Mouse (Mus musculus) spleen, postnatal 10 days (tissue): ENCODE results near the gene Meioc.

Experiments
- DNase-seq, 2 experiments: peaks; one replicate each; pipeline ENCODE4 v3.0.0; 2021 to 2022; ENCODE audit warnings: low spot score in 2 of 2

The Meioc gene

GRCm38 (mm10) chr11:102663416-102663815, at the start of gene Meioc:
TSS of gene Meioc (plus strand) at chr11:102663716.
- no peak for DNase-seq

- DNase-seq, result no peak
These were observed 44.1 kb upstream of the Meioc start for GRCm38 (mm10) chr11:102619449-102619848.

- DNase-seq, result no peak
These were observed 39.4 kb upstream of the Meioc start for GRCm38 (mm10) chr11:102623876-102624789.

GRCm38 (mm10) chr11:102624888-102625407, 38.6 kb upstream of the Meioc start:
- no peak for DNase-seq

- no peak for DNase-seq
These were observed 36.2 kb upstream of the Meioc start for GRCm38 (mm10) chr11:102627171-102627931.

GRCm38 (mm10) chr11:102628529-102628928, 35.0 kb upstream of the Meioc start:
- no peak for DNase-seq

- DNase-seq, result no peak
These were observed 34.1 kb upstream of the Meioc start for GRCm38 (mm10) chr11:102629375-102629774.

- DNase-seq, result no peak
These were observed 32.8 kb upstream of the Meioc start for GRCm38 (mm10) chr11:102630731-102631130.

GRCm38 (mm10) chr11:102631203-102631602, 32.3 kb upstream of the Meioc start:
- no peak for DNase-seq

- DNase-seq, result no peak
These were observed 30.8 kb upstream of the Meioc start for GRCm38 (mm10) chr11:102632725-102633124.

- no peak for DNase-seq
These were observed 30.1 kb upstream of the Meioc start for GRCm38 (mm10) chr11:102633379-102633778.

- DNase-seq, result no peak
These were observed 26.6 kb upstream of the Meioc start for GRCm38 (mm10) chr11:102636887-102637286.

GRCm38 (mm10) chr11:102643891-102644382, 19.6 kb upstream of the Meioc start:
- DNase-seq, result no peak

GRCm38 (mm10) chr11:102646226-102646625, 17.3 kb upstream of the Meioc start:
- no peak for DNase-seq

GRCm38 (mm10) chr11:102647885-102648284, 15.6 kb upstream of the Meioc start:
- no peak for DNase-seq

GRCm38 (mm10) chr11:102651381-102651780, 12.1 kb upstream of the Meioc start:
- peak; percentile 21 to 61 for DNase-seq

GRCm38 (mm10) chr11:102652844-102653243, 10.7 kb upstream of the Meioc start:
- DNase-seq, result no peak

GRCm38 (mm10) chr11:102655888-102656287, 7.6 kb upstream of the Meioc start:
- no peak for DNase-seq

- no peak for DNase-seq
These were observed 7.1 kb upstream of the Meioc start for GRCm38 (mm10) chr11:102656326-102656926.

GRCm38 (mm10) chr11:102656931-102657330, 6.6 kb upstream of the Meioc start:
- no peak for DNase-seq

- DNase-seq, result no peak
These were observed 1.6 kb downstream of the Meioc start for GRCm38 (mm10) chr11:102665151-102665550.
